Mouse (Mus musculus) embryo, embryonic 10 days (tissue): Measurements from ENCODE around the gene Nfia.

ENCODE experiments used
- DNase-seq: peaks from one replicate; pipeline ENCODE4 v3.0.0-alpha.2; 2015; ENCODE audit warnings: low spot score

Gene Nfia

GRCm38 (mm10) chr4:98142879-98143436, 370.4 kb downstream of the Nfia start:
- DNase-seq = no peak

- DNase-seq = no peak
These were observed 378.0 kb downstream of the Nfia start for GRCm38 (mm10) chr4:98150576-98150975.

DNA sequence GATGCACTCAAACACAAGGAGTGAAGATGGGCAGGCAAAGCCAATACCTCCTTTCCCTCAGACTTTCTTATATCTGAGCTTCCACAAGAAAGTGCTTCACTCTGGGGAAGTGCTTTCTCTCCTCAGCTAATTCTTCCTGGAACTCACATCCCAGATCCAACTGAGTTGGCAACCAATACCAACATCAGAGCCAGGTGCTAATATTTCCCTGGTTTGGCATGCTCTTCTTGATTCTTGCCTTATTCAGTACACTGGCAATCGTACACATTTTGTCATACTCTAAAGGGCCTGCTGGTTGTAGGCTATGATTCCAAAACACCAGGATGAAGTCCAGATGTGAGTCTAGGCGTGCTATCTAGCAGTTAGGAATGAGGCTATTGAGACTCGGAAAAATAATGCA, 385.4 kb downstream of the Nfia start:
- no peak for DNase-seq

DNA sequence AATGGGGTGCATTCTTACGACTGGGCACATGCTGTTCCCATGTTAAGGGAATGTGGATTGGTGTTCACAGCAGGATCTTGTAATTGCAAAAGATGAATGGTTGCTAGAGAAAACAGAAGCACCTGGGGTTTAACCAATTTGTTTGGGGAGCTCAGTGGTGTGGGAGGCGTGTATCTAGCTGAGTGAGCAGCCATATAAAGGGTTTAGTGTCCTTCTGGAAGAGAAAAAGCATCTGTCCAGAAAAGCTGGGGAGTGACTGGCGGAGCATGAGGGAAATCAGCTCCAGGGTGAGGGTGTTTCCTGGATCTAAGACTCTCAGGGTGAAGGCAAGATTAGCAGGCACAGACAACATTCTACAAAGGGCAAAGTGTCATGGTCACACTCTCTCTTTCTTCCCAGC, 393.8 kb downstream of the Nfia start:
- DNase-seq = no peak
